Mouse (Mus musculus) 3T3-L1 (cell line): ENCODE data around the gene Ddx39b.

Experiments used
- DNase-seq: peaks from one replicate; pipeline ENCODE4 v3.0.0-alpha.2; 2015; ENCODE audit warnings: low read depth, low spot score

Ddx39b gene

GRCm38 (mm10) chr17:35241305-35242014, at the start of gene Ddx39b:
TSS of gene Ddx39b (plus strand) at chr17:35241746.
- DNase-seq: peak; percentile 97

- no peak for DNase-seq
These were observed 48.6 kb upstream of the Ddx39b start for GRCm38 (mm10) chr17:35192924-35193323.

GRCm38 (mm10) chr17:35193881-35194843, 47.4 kb upstream of the Ddx39b start, which contains the start of gene Ltb:
TSS of gene Ltb (plus strand) at chr17:35194439.
- no peak for DNase-seq

- no peak for DNase-seq
These were observed 46.5 kb upstream of the Ddx39b start for GRCm38 (mm10) chr17:35194844-35195630.

GRCm38 (mm10) chr17:35195631-35196320, 45.8 kb upstream of the Ddx39b start:
- no peak for DNase-seq

- DNase-seq: no peak
These were observed 45.3 kb upstream of the Ddx39b start for GRCm38 (mm10) chr17:35196321-35196641.

- DNase-seq: no peak
These were observed 44.4 kb upstream of the Ddx39b start for GRCm38 (mm10) chr17:35197126-35197525.

- DNase-seq: no peak
These were observed 43.5 kb upstream of the Ddx39b start for GRCm38 (mm10) chr17:35198029-35198428.

- DNase-seq: no peak
These were observed 42.6 kb upstream of the Ddx39b start for GRCm38 (mm10) chr17:35198946-35199345.

- DNase-seq: peak; percentile 40
These were observed 41.1 kb upstream of the Ddx39b start for GRCm38 (mm10) chr17:35200398-35200797.

- no peak for DNase-seq
These were observed 40.4 kb upstream of the Ddx39b start for GRCm38 (mm10) chr17:35201128-35201527.

- no peak for DNase-seq
These were observed 39.8 kb upstream of the Ddx39b start, which contains the start of gene Tnf for GRCm38 (mm10) chr17:35201787-35202186. TSS of gene Tnf (minus strand) at chr17:35202007.

- DNase-seq: no peak
These were observed 39.1 kb upstream of the Ddx39b start for GRCm38 (mm10) chr17:35202442-35202841.

- DNase-seq: no peak
These were observed 36.8 kb upstream of the Ddx39b start, which contains the start of gene Lta for GRCm38 (mm10) chr17:35204494-35205379. TSS of gene Lta (minus strand) at chr17:35205351.

GRCm38 (mm10) chr17:35205380-35205769, 36.2 kb upstream of the Ddx39b start:
- DNase-seq: no peak

GRCm38 (mm10) chr17:35209785-35210535, 31.6 kb upstream of the Ddx39b start:
- no peak for DNase-seq

- no peak for DNase-seq
These were observed 31.0 kb upstream of the Ddx39b start for GRCm38 (mm10) chr17:35210593-35210992.

GRCm38 (mm10) chr17:35213071-35213470, 28.5 kb upstream of the Ddx39b start:
- DNase-seq: no peak

GRCm38 (mm10) chr17:35218516-35219193, 22.9 kb upstream of the Ddx39b start:
- no peak for DNase-seq
